Mouse (Mus musculus) erythroid progenitor cell, adult 5-6 weeks (primary cell): ENCODE results near the gene Gm5114. TPM values are rescaled to one million over a fixed set of nuclear protein-coding genes. Genes with fewer than 3 reads are reported as not detected.
"Not testable (repeated sequence)": the region's sequence is repeated elsewhere in the genome, so short reads cannot be mapped to it uniquely, and the experiment has no call there.

Experiments
- ATAC-seq: replicated peaks from 2 replicates; pipeline ENCODE4 v1.8.0; 2016; ENCODE audit warnings: moderate number of reproducible peaks, mild to moderate bottlenecking, moderate TSS enrichment, inconsistent platforms; ENCODE audit not compliant: poor library complexity, low FRiP score, severe bottlenecking
- total RNA-seq, 2 experiments: library from RNA; stranded (forward) in 1 of 2; stranded (reverse) in 1 of 2; fragments of 150-400 nt in 1 of 2; fragments of 186-747, 209-891 nt in 1 of 2; gene quantifications; 2 replicates each; pipeline versions ENCODE4 v1.2.3 to v1.2.4; 2015 to 2017; ENCODE audit warnings: low replicate concordance in 2 of 2

Gm5114 gene
- total RNA-seq (2015; ENCODE audit: low replicate concordance) (not detected in 2 replicates), total RNA-seq (2017; ENCODE audit: low replicate concordance) (not detected in 2 replicates)

DNA sequence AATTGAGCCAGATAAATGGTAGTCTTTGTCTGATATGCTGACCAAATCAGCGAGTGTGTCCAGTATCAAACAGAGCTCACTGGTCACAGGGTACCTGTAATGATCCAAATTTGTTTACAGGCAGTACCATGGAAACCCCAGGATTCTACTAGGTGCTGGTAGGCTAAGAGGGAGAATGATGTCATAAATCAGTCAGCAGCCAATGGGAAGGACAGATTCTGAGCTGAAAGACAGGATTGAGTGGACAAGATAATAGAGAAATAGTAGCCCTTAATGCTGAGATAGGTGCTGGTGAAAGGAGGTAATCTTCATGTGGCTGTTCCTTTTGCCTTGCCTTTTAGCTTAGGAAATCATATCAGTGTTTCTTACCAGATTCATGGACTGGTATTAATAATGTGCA is at the start of gene Gm5114:
Gm5114 (minus strand) TSS at position 101 of the 400 bp plus-strand sequence.
- not testable (repeated sequence) for ATAC-seq

DNA sequence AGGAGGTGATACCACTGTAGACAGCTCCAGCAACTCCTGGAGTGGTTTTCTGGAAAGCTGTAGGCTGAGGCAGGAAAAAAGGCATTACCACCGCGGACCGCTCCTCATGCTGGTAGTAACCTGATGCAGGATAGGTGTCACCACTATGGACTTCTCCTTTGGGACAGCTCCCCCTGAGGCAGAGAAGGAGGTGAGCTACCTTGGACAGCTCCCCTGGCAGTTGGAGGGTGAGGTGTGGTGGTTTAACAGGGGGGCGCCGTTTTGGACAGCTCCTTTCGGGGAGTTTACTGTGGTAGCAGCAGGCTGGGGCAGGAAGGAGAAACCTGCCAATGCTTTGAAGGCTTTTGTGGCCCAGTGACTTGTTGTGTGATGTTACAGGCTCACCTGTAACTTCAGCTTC is 42.8 kb upstream of the Gm5114 start:
- no peak for ATAC-seq

DNA sequence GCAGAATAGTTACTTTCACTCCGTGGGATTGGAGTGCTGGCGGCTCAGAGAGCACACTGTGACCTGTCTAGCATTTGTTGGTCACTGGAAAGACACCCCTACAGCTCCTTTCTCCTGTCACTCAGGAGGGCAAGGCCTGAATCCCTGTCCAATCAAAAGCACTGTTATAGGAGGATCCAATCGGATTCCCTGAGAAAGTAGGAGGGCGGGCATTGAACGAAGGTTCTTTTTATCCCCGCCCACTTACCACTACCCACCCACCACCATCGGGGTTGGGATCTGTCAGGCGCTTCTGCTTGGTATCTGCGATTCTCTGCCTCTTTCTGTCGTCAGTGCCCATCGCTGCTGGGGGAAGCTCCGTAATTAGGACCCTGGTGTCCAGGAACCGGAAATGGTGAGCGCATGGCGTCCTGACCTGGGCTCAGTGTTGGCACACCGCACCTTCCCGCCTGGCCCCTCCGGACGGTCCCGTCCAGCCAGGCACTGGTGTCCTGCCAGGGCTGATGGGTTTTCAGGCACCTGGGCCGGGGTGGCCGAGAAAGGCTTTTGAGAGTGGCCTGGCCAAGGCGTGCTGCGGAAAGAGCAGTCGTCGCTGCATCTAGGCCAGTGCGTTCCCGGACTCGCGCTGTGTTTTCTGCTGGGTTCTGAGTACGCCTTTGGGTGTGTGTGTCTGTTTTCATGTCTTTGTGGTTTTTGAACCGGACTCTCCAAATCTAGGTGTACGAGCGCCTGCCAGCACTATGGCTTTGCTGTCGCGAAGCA is 36.5 kb upstream of the Gm5114 start:
- ATAC-seq = peak; percentile 59

DNA sequence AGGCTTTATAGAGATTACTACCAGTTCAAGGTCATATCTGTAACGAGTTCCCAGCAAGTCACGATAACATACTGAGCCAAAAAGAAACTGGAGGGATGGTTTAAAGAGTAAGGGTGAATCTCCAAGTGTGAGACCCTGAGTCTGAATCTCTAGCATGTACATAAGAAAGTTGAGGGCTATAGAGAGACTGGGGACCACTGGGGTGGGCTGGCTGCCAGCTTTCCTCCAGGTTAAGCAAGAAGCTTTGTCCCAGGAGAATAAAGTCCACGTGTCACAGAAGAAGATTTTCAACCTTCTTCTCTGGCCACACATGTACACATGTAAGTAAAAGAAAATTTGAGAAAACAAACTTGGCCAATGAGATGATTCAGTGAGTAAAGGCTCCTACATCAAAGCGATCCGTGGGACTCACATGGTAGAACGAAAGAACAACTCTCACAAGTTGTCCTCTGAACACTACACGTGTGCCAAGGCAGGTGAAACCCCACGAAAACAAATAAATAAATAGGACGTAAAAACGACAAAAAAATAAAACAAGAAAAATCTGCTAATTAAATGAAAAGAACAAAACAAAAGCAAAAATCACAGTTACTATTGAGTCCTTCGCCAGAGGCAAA is 35.8 kb upstream of the Gm5114 start:
- ATAC-seq = no peak

DNA sequence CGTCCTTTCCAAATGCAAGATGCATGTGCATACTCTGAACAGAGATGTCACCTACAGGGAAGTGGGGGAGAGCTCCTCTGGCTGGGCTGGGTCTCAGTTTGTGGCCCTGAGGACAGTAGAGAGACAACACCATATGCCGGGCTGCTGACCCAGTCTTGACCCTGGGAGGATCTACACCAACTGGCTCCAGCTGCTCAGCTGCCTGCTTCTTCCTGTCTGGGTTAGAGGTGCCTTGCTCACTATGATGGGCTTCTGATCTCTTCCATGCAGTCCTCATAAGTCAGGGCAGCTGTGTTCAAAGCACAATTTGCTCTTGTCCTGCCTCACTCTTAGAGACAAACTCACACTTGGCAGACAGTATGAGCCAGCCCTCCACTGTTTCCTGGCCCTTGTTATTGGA is 28.3 kb upstream of the Gm5114 start:
- ATAC-seq = no peak

DNA sequence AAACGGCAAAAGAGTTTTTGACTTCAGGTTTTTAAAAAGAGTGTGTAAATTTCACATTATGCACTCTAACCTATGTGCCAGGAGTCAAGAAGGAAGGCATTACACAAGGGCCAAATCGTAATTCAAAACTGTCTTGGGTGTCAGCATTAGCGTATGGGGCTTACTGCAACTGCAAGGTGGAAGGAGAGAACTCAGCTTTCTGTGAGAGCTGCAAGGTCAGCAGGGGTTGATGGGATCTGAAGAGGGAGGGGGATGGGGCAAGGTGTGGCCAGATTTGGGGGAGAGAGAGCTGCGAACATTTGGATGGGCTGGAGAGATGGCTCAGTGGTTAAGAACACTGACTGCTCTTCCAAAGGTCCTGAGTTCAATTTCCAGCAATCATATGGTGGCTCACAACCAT is 27.4 kb upstream of the Gm5114 start:
- ATAC-seq = no peak

Other genes starting within 250 kb of the Gm5114 start
- gene Zfp619, start 104.6 kb upstream of the Gm5114 start, total RNA-seq (2015; ENCODE audit: low replicate concordance) = 2.1 and 2.9 TPM in 2 replicates
- 0.30 and 0.77 TPM in 2 replicates for gene Zfp619, start 104.6 kb upstream of the Gm5114 start, total RNA-seq (2017; ENCODE audit: low replicate concordance)